Mouse (Mus musculus): ENCODE measurements around the gene Pga5. TPM values are rescaled to one million over a fixed set of nuclear protein-coding genes. Genes with fewer than 3 reads are reported as not detected.

Pga5 gene
- total RNA-seq, 2 experiments from 2014 or later, result not detected

GRCm38 (mm10) chr19:10662665-10663064 lies 15.2 kb downstream of the Pga5 start:
- no peak for DNase-seq

- DNase-seq, result no peak
These were observed 16.0 kb downstream of the Pga5 start for GRCm38 (mm10) chr19:10661919-10662318.

GRCm38 (mm10) chr19:10661373-10661772 lies 16.5 kb downstream of the Pga5 start:
- no peak for DNase-seq

GRCm38 (mm10) chr19:10658406-10658805 lies 19.5 kb downstream of the Pga5 start:
- DNase-seq, result no peak

- no peak for DNase-seq
These were observed 20.1 kb downstream of the Pga5 start for GRCm38 (mm10) chr19:10657742-10658141.

- DNase-seq, result no peak
These were observed 21.8 kb downstream of the Pga5 start for GRCm38 (mm10) chr19:10656058-10656457.

- DNase-seq, result no peak
These were observed 29.7 kb downstream of the Pga5 start for GRCm38 (mm10) chr19:10648156-10648555.

- peak; percentile 33 for DNase-seq
These were observed 32.3 kb downstream of the Pga5 start for GRCm38 (mm10) chr19:10645616-10646015.

- DNase-seq, result no peak
These were observed 37.1 kb downstream of the Pga5 start for GRCm38 (mm10) chr19:10640589-10641378.

GRCm38 (mm10) chr19:10640080-10640479 lies 37.8 kb downstream of the Pga5 start:
- DNase-seq, result no peak

- DNase-seq, result no peak
These were observed 40.0 kb downstream of the Pga5 start for GRCm38 (mm10) chr19:10637840-10638239.

- peak; percentile 60 for DNase-seq
These were observed 43.0 kb downstream of the Pga5 start for GRCm38 (mm10) chr19:10634872-10635318.

- DNase-seq, result peak; percentile 57
These were observed 43.6 kb downstream of the Pga5 start, which contains the start of gene Vwce for GRCm38 (mm10) chr19:10634106-10634871. Vwce (plus strand) TSS chr19:10634213.

Other genes with a start within 250 kb of the Pga5 start
- gene Lrrc10b, start 220.6 kb downstream of the Pga5 start, total RNA-seq (2021), result 1 to 10 TPM; 3.3 to 4.7 TPM
- gene Ppp1r32, start 195.1 kb downstream of the Pga5 start, total RNA-seq (2021), result under 1 TPM; 0.52 to 0.77 TPM
- gene Cpsf7, start 152.8 kb downstream of the Pga5 start, total RNA-seq (2021), result 10 to 100 TPM; 50.0 to 52.9 TPM
- gene Sdhaf2, start 151.9 kb downstream of the Pga5 start, total RNA-seq (2021), result 10 to 100 TPM; 54.2 to 56.5 TPM
- 1 to 10 TPM; 5.8 to 6.2 TPM for gene Tmem216, start 121.8 kb downstream of the Pga5 start, total RNA-seq (2021)
- gene Cyb561a3, start 100.9 kb downstream of the Pga5 start, total RNA-seq (2021), result 10 to 100 TPM in 1 of 2 experiments, 1 to 10 TPM in 1; 8.1 to 11.3 TPM
- gene Tmem138, start 100.7 kb downstream of the Pga5 start, total RNA-seq (2021), result 1 to 10 TPM; 6.1 to 7.7 TPM
- 100 to 1,000 TPM; 269 to 282 TPM for gene Ddb1, start 72.7 kb downstream of the Pga5 start, total RNA-seq (2021)
- gene Tkfc, start 72.4 kb downstream of the Pga5 start, total RNA-seq (2021), result 10 to 100 TPM; 13.3 to 13.6 TPM
- gene Vwce, start 43.9 kb downstream of the Pga5 start, total RNA-seq (2021), result under 1 TPM; 0.38 to 0.47 TPM
- gene Vps37c, start 10.7 kb upstream of the Pga5 start, total RNA-seq (2021), result 10 to 100 TPM; 26.1 to 27.9 TPM
- under 1 TPM; 0.34 to 0.95 TPM for gene Cd5, start 60.9 kb upstream of the Pga5 start, total RNA-seq (2021)
- gene Cd6, start 152.0 kb upstream of the Pga5 start, total RNA-seq (2021), result under 1 TPM in 1 of 2 experiments, not detected in 1; 0.17 TPM
- 1 to 10 TPM; 2.1 to 2.3 TPM for gene Slc15a3, start 161.7 kb upstream of the Pga5 start, total RNA-seq (2021)
- 10 to 100 TPM; 52.4 to 53.4 TPM for gene Tmem132a, start 191.9 kb upstream of the Pga5 start, total RNA-seq (2021)
- 100 to 1,000 TPM; 100 to 104 TPM for gene Tmem109, start 203.9 kb upstream of the Pga5 start, total RNA-seq (2021)
- gene Prpf19, start 217.2 kb upstream of the Pga5 start, total RNA-seq (2021), result 100 to 1,000 TPM; 214 to 232 TPM
- not detected for gene Zp1, start 242.6 kb upstream of the Pga5 start, total RNA-seq (2021)

All from heart, postnatal 4 days (tissue).